Mouse (Mus musculus): ENCODE data around the gene Gxylt2.

DNA sequence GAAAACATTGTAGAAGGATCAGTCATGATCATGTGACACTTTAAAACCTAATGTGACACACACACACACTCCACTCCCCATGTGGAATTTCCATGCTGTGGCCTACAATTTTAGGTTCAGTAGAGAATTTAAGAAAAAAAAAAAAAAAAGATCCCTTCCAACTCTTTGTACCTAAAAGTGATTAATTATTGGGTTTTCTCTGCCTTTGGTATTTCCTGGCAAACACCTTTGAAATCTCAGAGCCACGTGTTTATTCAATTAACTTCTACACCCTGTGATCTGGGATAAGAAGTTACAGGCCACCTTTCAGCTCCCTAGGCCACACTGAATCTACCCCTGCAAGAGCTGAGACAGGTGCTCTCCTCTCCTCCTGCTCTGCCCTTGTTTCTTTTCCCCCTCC, 103.2 kb downstream of the Gxylt2 start:
- no peak for TF ChIP-seq CTCF (IDR thresholded peaks at IDR 0.05; ENCODE audit: low read depth, low read length)
- no peak for TF ChIP-seq POLR2A (IDR thresholded peaks at IDR 0.05; ENCODE audit: borderline replicate concordance, low read depth, low read length)

Data from bone marrow macrophage, adult 2 months (primary cell).